Mouse (Mus musculus) A20 (cell line): ENCODE results near the gene Flvcr1.
"Not testable (repeated sequence)": the region's sequence is repeated elsewhere in the genome, so short reads cannot be mapped to it uniquely, and the experiment has no call there.

Source experiments
- DNase-seq: peaks from one replicate; pipeline ENCODE4 v3.0.0-alpha.2; 2011; ENCODE audit warnings: low read depth, low spot score

The Flvcr1 gene

GRCm38 (mm10) chr1:191041352-191041751 is 15.4 kb upstream of the Flvcr1 start:
- no peak for DNase-seq

- no peak for DNase-seq
Measured at GRCm38 (mm10) chr1:191037999-191038398, 12.0 kb upstream of the Flvcr1 start.

GRCm38 (mm10) chr1:191036554-191037334 is 10.8 kb upstream of the Flvcr1 start, which contains the start of gene Spata45:
Spata45 (plus strand) TSS chr1:191036639.
- no peak for DNase-seq

- no peak for DNase-seq
Measured at GRCm38 (mm10) chr1:191035649-191036048, 9.7 kb upstream of the Flvcr1 start.

GRCm38 (mm10) chr1:191030922-191031425 is 5.0 kb upstream of the Flvcr1 start:
- DNase-seq = not testable (repeated sequence)

- no peak for DNase-seq
Measured at GRCm38 (mm10) chr1:191030182-191030581, 4.2 kb upstream of the Flvcr1 start.

GRCm38 (mm10) chr1:191025016-191026012 is 644 bp downstream of the Flvcr1 start:
- peak; percentile 76 for DNase-seq

GRCm38 (mm10) chr1:191023806-191024205 is 2.2 kb downstream of the Flvcr1 start:
- DNase-seq = peak; percentile 11

GRCm38 (mm10) chr1:191023140-191023539 is 2.8 kb downstream of the Flvcr1 start:
- DNase-seq = peak; percentile 12

- DNase-seq = no peak
Measured at GRCm38 (mm10) chr1:191021016-191021415, 4.9 kb downstream of the Flvcr1 start.

GRCm38 (mm10) chr1:191020217-191020924 is 5.6 kb downstream of the Flvcr1 start:
- DNase-seq = peak; percentile 38

- peak; percentile 27 for DNase-seq
Measured at GRCm38 (mm10) chr1:191019803-191020202, 6.2 kb downstream of the Flvcr1 start.

- DNase-seq = no peak
Measured at GRCm38 (mm10) chr1:191014271-191014670, 11.7 kb downstream of the Flvcr1 start.

- peak; percentile 32 for DNase-seq
Measured at GRCm38 (mm10) chr1:191008707-191009106, 17.3 kb downstream of the Flvcr1 start.

- peak; percentile 41 for DNase-seq
Measured at GRCm38 (mm10) chr1:191002201-191002600, 23.8 kb downstream of the Flvcr1 start.

- no peak for DNase-seq
Measured at GRCm38 (mm10) chr1:191000686-191001085, 25.3 kb downstream of the Flvcr1 start.

- no peak for DNase-seq
Measured at GRCm38 (mm10) chr1:190998027-190998426, 27.9 kb downstream of the Flvcr1 start.

- DNase-seq = no peak
Measured at GRCm38 (mm10) chr1:190996346-190996877, 29.5 kb downstream of the Flvcr1 start.

GRCm38 (mm10) chr1:190995548-190995947 is 30.4 kb downstream of the Flvcr1 start:
- no peak for DNase-seq

GRCm38 (mm10) chr1:190989437-190990082 is 36.4 kb downstream of the Flvcr1 start:
- DNase-seq = peak; percentile 52

GRCm38 (mm10) chr1:190981412-190981811 is 44.5 kb downstream of the Flvcr1 start:
- DNase-seq = peak; percentile 71
